Mouse (Mus musculus) megakaryocyte, embryonic 14.5 days (primary cell): ENCODE measurements around the gene Gm28998. TPM values are rescaled to one million over a fixed set of nuclear protein-coding genes. Genes with fewer than 3 reads are reported as not detected.
"Not testable (repeated sequence)": the region's sequence is repeated elsewhere in the genome, so short reads cannot be mapped to it uniquely, and the experiment has no call there.

Experiments
- H3K27me3 ChIP-seq: replicated peaks from 2 replicates; pipeline ENCODE3; 2012; ENCODE audit warnings: inconsistent platforms
- H3K36me3 ChIP-seq: replicated peaks from 2 replicates; pipeline ENCODE3; 2012; ENCODE audit warnings: low read length, inconsistent platforms, mixed read lengths
- H3K4me1 ChIP-seq: 2 replicates; pipeline ENCODE4 v1.6.1; 2012; ENCODE audit warnings: inconsistent platforms
- H3K4me3 ChIP-seq: replicated peaks from 2 replicates; pipeline ENCODE3; 2012; ENCODE audit warnings: moderate library complexity, mild to moderate bottlenecking, inconsistent platforms
- H3K9me3 ChIP-seq: 2 replicates; pipeline ENCODE4 v1.6.1; 2012; ENCODE audit warnings: inconsistent platforms
- polyA plus RNA-seq: library from polyadenylated mRNA; stranded (reverse); fragments of >175 nt; gene quantifications from 2 replicates; pipeline ENCODE4 v1.2.3, GENCODE M21; 2012; ENCODE audit warnings: low replicate concordance; ENCODE audit not compliant: insufficient read depth

Gm28998 gene
- polyA plus RNA-seq: not detected in 2 replicates

DNA sequence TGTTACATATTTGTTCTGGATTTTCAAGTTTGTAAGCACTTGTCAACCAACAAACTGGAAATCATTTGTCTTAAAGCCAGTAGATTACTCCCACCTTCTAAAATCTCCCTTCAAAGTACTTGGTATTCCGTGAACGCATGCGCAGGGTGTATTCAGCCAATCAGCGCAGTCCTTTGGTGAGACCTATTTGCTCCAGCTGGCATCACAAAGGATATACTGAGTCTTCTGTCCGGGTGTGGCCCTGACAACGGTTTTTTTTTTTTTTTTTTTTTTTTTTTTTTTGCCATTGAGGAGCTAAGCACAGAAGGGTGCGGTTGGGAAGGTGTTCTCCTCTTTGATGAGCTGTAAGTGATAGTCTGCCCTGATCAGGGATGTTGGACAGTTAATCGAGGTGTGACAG, at the start of gene Gm28998:
Gene Gm28998 (plus strand): TSS at position 301 of the 400 bp plus-strand sequence.
- not testable (repeated sequence) for H3K27me3 ChIP-seq, H3K9me3 ChIP-seq, H3K4me1 ChIP-seq, H3K36me3 ChIP-seq, H3K4me3 ChIP-seq

Other genes starting within 250 kb of the Gm28998 start
- not detected in 2 replicates for gene Gm21244, start 84.5 kb upstream of the Gm28998 start, polyA plus RNA-seq
- not detected in 2 replicates for gene Gm21788, start 151.2 kb downstream of the Gm28998 start, polyA plus RNA-seq